Mouse (Mus musculus) lung, postnatal 0 days (tissue): ENCODE results near the gene Ufc1.

Experiments
- CTCF ChIP-seq: IDR thresholded peaks from 2 replicates; pipeline ENCODE4 v1.5.1; 2016; ENCODE audit warnings: antibody characterized with exemption, mild to moderate bottlenecking
- EP300 ChIP-seq: IDR thresholded peaks from 2 replicates; pipeline ENCODE4 v1.6.1; 2016; ENCODE audit warnings: antibody characterized with exemption, mild to moderate bottlenecking, control low read depth

- no peak for TF ChIP-seq CTCF
- TF ChIP-seq EP300 = no peak
Measured at GRCm38 (mm10) chr1:171295063-171295402, 209 bp upstream of the Ufc1 start.
